Mouse (Mus musculus): ENCODE measurements around the gene 1110008P14Rik. TPM values are rescaled to one million over a fixed set of nuclear protein-coding genes. Genes with fewer than 3 reads are reported as not detected.

Gene 1110008P14Rik
- polyA plus RNA-seq, 1 experiment from 2014 or later: 52.1 TPM

DNA sequence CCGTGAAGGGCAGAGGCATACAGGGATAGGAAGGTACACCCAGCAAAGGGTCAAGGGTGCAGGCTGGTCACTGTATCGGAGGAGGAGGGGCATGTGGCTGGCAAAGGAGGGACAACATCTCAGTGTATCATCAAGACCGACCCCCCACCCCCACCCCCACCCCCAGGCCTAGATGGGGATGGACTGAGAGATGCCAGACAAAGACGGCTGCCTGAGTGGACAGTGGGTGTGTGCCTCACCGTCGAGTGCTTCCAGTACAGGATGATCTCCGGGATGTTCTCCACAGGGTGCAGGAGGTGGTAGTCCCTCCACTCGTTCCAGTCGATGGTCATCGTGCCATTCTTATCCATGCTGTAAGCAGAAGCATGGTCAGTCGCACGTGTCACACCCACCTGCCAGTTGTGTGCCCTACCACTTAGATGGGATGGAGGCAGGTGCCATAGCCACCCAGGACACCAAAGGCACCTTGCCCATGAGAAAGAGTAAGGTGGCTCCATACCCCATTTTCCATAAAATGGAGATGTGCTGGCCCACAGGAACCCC lies 38.4 kb upstream of the 1110008P14Rik start:
- Histone ChIP-seq H3K36me3 (peaks cover 63% of the 10 kb centered on the region), H3K4me3 (replicated peaks) (no peak overlapping the region), H3K27me3 (no peaks in the 10 kb centered on the region), H3K9me3 (replicated peaks) (no peaks in the 10 kb centered on the region), H3K4me1 (peaks cover 61% of the 10 kb centered on the region), H3K27ac (no peak overlapping the region), H3K9ac (no peak overlapping the region), H3K4me2 (no peak overlapping the region)
- 85% methylated on average over 12 of the region's 12 CpGs for WGBS
- ATAC-seq (replicated peaks; ENCODE audit: low FRiP score): no peak

- H3K36me3 ChIP-seq: peaks cover 71% of the 10 kb centered on the region
- H3K4me2 ChIP-seq: no peak overlapping the region
- H3K27ac ChIP-seq: peak overlapping the region; percentile 67
- WGBS: 68% methylated on average over 3 of the region's 3 CpGs
- H3K9me3 ChIP-seq (replicated peaks): no peaks in the 10 kb centered on the region
- H3K27me3 ChIP-seq: no peaks in the 10 kb centered on the region
- peaks cover 53% of the 10 kb centered on the region for H3K4me1 ChIP-seq
- no peak overlapping the region for H3K9ac ChIP-seq
- no peak overlapping the region for H3K4me3 ChIP-seq (replicated peaks)
- ATAC-seq (replicated peaks; ENCODE audit: low FRiP score): 0 out of 2 replicates have a peak, but pooled peaks have one; percentile 4
Observed at GRCm38 (mm10) chr2:32419359-32419758, 37.6 kb upstream of the 1110008P14Rik start.

DNA sequence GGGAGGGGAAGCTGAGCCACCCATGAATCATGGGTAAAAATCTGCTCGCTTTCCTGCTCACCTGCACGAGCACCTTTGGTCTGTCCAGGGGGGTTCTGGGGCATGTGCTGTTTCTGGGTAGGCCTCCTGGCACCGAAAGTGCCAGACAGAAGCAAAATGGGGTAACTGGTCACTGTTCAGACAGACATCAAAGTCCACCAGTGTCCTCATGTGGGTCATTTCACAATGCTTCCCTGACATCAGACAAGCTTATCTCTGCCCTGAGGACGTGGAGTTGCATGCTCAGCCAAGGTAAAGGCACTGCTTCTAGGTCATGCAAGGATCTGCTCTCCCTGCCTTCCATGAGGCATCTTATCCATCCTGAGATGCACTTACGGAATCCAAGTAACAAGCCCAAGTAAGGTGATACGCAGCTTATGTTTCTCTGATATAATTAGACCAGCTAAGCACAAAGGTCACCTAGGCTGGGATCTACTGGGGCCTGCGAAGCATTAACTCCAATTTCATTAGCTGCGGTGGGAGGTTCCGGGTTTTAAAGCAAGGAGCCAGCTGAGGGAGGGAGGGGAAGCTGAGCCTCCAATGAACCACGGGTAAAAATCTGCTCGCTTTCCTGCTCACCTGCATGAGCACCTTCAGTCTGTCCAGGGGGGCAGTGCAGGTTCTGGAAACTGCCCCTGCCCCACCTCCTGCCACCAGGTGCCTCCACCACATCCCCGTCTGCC lies 36.9 kb upstream of the 1110008P14Rik start:
- WGBS: 50% methylated on average over 12 of the region's 12 CpGs
- H3K4me1 ChIP-seq: peaks cover 49% of the 10 kb centered on the region
- no peak for ATAC-seq (replicated peaks; ENCODE audit: low FRiP score)
- H3K27ac ChIP-seq: peak overlapping the region; percentile 67
- H3K9ac ChIP-seq: no peak overlapping the region
- H3K9me3 ChIP-seq (replicated peaks): no peaks in the 10 kb centered on the region
- H3K4me2 ChIP-seq: no peak overlapping the region
- H3K27me3 ChIP-seq: no peaks in the 10 kb centered on the region
- no peak overlapping the region for H3K4me3 ChIP-seq (replicated peaks)
- H3K36me3 ChIP-seq: peaks cover 77% of the 10 kb centered on the region

- H3K27ac ChIP-seq: no peak overlapping the region
- no peaks in the 10 kb centered on the region for H3K9me3 ChIP-seq (replicated peaks)
- no peak for ATAC-seq (replicated peaks; ENCODE audit: low FRiP score)
- H3K9ac ChIP-seq: no peak overlapping the region
- H3K27me3 ChIP-seq: no peaks in the 10 kb centered on the region
- H3K4me3 ChIP-seq (replicated peaks): no peak overlapping the region
- no peak overlapping the region for H3K4me2 ChIP-seq
- H3K4me1 ChIP-seq: peaks cover 38% of the 10 kb centered on the region
- peaks cover 77% of the 10 kb centered on the region for H3K36me3 ChIP-seq
- 53% methylated on average over 8 of the region's 8 CpGs for WGBS
Observed at GRCm38 (mm10) chr2:32417486-32417885, 35.7 kb upstream of the 1110008P14Rik start.

- 57% methylated on average over 2 of the region's 2 CpGs for WGBS
Observed at GRCm38 (mm10) chr2:32416556-32416955, 34.8 kb upstream of the 1110008P14Rik start.

GRCm38 (mm10) chr2:32415801-32416200 lies 34.1 kb upstream of the 1110008P14Rik start:
- WGBS: 93% methylated on average over 12 of the region's 12 CpGs
- peaks cover 34% of the 10 kb centered on the region for H3K4me1 ChIP-seq
- H3K4me3 ChIP-seq (replicated peaks): no peak overlapping the region
- no peaks in the 10 kb centered on the region for H3K27me3 ChIP-seq
- H3K9me3 ChIP-seq (replicated peaks): no peaks in the 10 kb centered on the region
- no peak for ATAC-seq (replicated peaks; ENCODE audit: low FRiP score)
- peaks cover 71% of the 10 kb centered on the region for H3K36me3 ChIP-seq
- no peak overlapping the region for H3K9ac ChIP-seq
- no peak overlapping the region for H3K27ac ChIP-seq
- H3K4me2 ChIP-seq: no peak overlapping the region

More at GRCm38 (mm10) chr2:32416556-32416955, 34.8 kb upstream of the 1110008P14Rik start:
- ATAC-seq (replicated peaks; ENCODE audit: low FRiP score): no peak
- peaks cover 34% of the 10 kb centered on the region for H3K4me1 ChIP-seq
- peaks cover 77% of the 10 kb centered on the region for H3K36me3 ChIP-seq
- no peak overlapping the region for H3K27ac ChIP-seq
- H3K27me3 ChIP-seq: no peaks in the 10 kb centered on the region
- H3K9ac ChIP-seq: no peak overlapping the region
- no peaks in the 10 kb centered on the region for H3K9me3 ChIP-seq (replicated peaks)
- H3K4me2 ChIP-seq: no peak overlapping the region
- no peak overlapping the region for H3K4me3 ChIP-seq (replicated peaks)

DNA sequence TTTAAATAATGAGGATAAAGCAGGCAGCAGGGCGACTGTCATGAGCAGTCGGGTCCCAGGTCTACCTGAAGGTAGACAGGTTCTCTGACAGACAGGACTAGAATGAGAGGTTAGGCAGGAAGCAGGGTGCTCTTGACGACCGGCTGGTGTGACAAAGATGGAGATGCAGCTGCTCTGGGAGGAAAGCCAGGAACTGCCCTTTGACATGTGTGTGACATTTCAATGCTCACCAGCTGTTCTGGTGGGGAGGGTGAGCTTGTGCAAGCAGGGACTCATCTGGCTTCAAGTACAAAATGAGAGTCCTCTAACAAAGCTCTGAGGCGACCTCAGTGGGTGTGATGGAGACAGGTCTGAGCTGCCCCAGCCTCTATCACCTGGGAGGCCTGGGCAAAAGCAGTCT lies 32.2 kb upstream of the 1110008P14Rik start:
- Histone ChIP-seq H3K27ac (no peak overlapping the region), H3K4me1 (peaks cover 18% of the 10 kb centered on the region), H3K27me3 (no peaks in the 10 kb centered on the region), H3K36me3 (peaks cover 52% of the 10 kb centered on the region), H3K9ac (no peak overlapping the region), H3K4me2 (no peak overlapping the region), H3K9me3 (replicated peaks) (no peaks in the 10 kb centered on the region), H3K4me3 (replicated peaks) (no peak overlapping the region)
- WGBS: 32% methylated on average over 5 of the region's 5 CpGs
- ATAC-seq (replicated peaks; ENCODE audit: low FRiP score): no peak

- 87% methylated on average over 6 of the region's 6 CpGs for WGBS
- Histone ChIP-seq H3K4me1 (peaks cover 15% of the 10 kb centered on the region), H3K9me3 (replicated peaks) (no peaks in the 10 kb centered on the region), H3K36me3 (peaks cover 42% of the 10 kb centered on the region), H3K27me3 (no peaks in the 10 kb centered on the region), H3K4me3 (replicated peaks) (no peak overlapping the region), H3K9ac (no peak overlapping the region), H3K27ac (no peak overlapping the region), H3K4me2 (no peak overlapping the region)
- ATAC-seq (replicated peaks; ENCODE audit: low FRiP score): no peak
Observed at GRCm38 (mm10) chr2:32412742-32413531, 31.2 kb upstream of the 1110008P14Rik start.

DNA sequence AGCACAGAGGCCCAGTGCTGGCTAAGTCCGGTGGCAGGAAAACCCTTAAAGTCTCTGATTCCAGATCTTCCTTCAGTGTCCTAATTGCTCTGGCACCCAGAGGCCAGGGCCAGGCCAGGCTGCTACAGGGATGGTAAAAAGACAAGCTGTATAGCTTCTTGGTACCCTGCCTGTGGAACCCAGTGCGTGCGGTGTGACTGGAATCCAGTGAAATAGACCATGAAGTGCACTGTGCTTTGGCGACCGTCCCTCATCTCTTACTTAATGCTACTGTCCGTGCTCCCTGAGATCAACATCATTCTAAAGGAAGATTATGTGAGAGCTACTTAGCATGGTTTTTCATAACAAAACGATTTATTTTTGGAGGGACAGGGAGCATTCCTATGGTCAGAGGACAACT lies 29.7 kb upstream of the 1110008P14Rik start:
- Histone ChIP-seq H3K27ac (no peak overlapping the region), H3K4me3 (replicated peaks) (no peak overlapping the region), H3K36me3 (peaks cover 27% of the 10 kb centered on the region), H3K4me2 (no peak overlapping the region), H3K9me3 (replicated peaks) (no peaks in the 10 kb centered on the region), H3K27me3 (no peaks in the 10 kb centered on the region), H3K9ac (no peak overlapping the region), H3K4me1 (peaks cover 11% of the 10 kb centered on the region)
- no peak for ATAC-seq (replicated peaks; ENCODE audit: low FRiP score)
- 74% methylated on average over 7 of the region's 7 CpGs for WGBS

DNA sequence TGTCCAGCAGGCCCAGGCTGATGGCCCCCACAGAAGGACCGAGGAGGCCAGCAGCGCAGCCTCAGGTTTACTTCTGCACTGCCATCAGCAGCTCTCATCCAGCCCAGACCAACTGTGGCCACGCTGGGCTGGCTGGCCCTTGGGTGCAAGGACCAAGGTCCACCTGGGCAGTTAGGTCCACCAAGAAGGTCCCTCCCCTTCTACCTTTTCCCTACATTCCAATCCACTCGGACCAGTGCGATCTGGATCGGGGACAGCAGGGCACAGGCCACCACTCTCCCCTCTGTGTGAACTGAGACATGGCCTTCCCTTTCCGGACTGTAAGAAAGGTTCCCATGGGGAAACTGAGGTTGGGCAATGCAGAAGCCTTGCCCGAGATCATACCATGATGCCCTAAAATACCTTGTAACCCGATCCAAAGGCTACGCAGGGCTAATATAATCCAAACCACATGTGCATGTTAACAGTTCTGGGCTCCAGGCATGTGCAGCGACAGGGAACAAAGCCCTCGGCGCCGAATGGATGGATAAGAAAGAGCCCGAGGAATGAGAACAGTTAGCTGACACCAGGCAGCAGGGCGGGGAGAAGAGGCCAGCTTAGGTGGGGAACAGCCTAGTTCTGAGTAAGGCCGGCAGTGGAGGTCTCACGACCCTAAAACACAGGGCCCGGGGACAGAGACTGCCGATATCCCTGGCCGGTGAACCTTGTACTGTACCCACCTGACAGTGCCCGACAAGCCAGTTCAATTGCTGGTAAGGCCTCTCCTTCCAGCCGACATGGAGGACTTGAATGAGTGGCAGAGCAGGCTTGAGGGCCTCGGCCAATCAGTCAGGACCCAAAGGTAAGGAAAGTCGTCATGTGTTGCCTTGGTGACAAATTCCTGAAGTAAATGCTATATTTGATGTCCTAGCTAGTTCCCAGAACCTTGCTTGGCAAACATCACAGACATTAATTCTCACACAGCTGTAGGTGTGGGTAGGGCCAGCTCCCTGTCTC lies 27.0 kb upstream of the 1110008P14Rik start:
- peak; percentile 80 for ATAC-seq (replicated peaks; ENCODE audit: low FRiP score)
- H3K27me3 ChIP-seq: no peaks in the 10 kb centered on the region
- WGBS: 47% methylated on average over 25 of the region's 25 CpGs
- no peak overlapping the region for H3K4me2 ChIP-seq
- H3K9ac ChIP-seq: no peak overlapping the region
- H3K4me3 ChIP-seq (replicated peaks): no peak overlapping the region
- peak overlapping the region; percentile 79 for H3K27ac ChIP-seq
- H3K36me3 ChIP-seq: peaks cover under 1% of the 10 kb centered on the region; the same call in 1 of the 2 replicates
- no peaks in the 10 kb centered on the region for H3K9me3 ChIP-seq (replicated peaks)
- H3K4me1 ChIP-seq: peaks cover 9% of the 10 kb centered on the region

DNA sequence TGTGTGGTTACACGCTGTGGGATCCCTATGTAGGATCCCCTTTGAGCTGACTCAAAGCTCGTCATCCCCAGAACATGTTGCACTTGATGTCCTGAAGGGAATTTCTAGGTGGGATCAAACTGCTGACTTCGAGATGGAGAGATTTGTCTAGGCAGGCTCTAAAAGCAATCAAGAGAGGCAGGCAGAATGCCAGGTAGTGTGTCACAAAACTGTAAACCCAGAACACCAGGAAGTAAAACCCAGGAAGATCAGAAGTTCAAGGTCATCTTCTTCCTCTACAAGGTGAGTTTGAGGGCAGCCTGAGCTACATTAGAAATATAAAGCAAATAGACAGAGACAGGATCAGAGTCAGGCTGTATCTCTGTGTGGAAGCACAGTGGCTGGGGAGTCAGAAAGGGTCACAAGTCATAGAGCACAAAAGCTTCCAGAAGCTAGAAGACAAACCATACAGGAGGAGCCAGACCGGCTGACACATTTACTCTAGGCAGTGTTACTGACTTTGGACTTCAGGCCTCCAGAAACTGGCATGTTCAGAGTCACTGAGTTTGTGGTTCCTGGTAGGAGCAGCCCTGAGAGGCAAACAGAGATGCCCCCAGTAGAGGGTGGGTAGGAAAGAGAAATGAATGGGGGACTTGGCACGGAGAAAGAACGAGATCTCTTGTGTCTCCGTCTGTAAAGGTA lies 25.5 kb upstream of the 1110008P14Rik start:
- Histone ChIP-seq H3K27me3 (no peaks in the 10 kb centered on the region), H3K4me3 (replicated peaks) (no peak overlapping the region), H3K9ac (no peak overlapping the region), H3K27ac (0 out of 2 replicates have a peak overlapping the region, but pooled peaks have one; percentile 28), H3K9me3 (replicated peaks) (no peaks in the 10 kb centered on the region), H3K4me2 (no peak overlapping the region), H3K36me3 (peaks cover 10% of the 10 kb centered on the region), H3K4me1 (peaks cover 9% of the 10 kb centered on the region)
- ATAC-seq (replicated peaks; ENCODE audit: low FRiP score): no peak
- WGBS: 81% methylated on average over 7 of the region's 7 CpGs
